Mouse (Mus musculus) retina, postnatal 7 days (tissue): ENCODE results near the gene Sesn1.
"Not testable (repeated sequence)": the region's sequence is repeated elsewhere in the genome, so short reads cannot be mapped to it uniquely, and the experiment has no call there.

ENCODE experiments used
- DNase-seq: peaks from one replicate; pipeline ENCODE4 v3.0.0-alpha.2; 2012; ENCODE audit warnings: low read depth, low spot score

The Sesn1 gene

DNA sequence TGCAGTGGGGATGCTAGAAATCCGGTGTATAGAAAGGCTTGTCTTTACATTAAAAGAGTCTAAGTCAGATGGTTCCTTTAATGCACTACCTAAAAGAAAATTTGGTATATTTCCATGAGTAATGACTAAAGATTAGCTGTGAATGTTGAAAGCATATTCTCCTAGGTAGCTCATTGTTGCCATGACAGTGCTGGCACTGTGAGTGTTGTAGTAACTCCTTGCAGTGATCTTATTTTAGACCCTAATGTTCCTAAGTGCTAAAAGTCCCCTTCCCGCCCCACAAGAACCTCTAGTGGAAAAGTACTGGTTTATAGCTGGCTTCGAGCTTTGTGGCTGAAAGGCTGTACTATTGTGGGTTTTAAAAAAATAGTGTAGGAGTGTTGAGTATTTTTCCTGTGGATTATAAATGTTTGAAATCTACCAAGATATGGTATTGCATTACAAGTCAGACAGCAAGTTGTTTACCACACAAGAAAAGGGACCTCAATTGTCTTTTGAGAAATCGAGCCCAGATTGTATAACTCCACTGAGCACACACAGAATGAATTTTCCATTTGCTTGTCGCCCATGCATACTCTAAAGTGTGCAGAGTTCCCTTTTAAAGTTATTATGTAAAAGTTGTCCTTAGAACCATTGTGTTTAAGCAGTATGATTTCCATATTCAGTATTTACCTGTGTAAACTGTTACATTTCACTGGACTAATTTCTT, 13.0 kb downstream of the Sesn1 start:
- no peak for DNase-seq

DNA sequence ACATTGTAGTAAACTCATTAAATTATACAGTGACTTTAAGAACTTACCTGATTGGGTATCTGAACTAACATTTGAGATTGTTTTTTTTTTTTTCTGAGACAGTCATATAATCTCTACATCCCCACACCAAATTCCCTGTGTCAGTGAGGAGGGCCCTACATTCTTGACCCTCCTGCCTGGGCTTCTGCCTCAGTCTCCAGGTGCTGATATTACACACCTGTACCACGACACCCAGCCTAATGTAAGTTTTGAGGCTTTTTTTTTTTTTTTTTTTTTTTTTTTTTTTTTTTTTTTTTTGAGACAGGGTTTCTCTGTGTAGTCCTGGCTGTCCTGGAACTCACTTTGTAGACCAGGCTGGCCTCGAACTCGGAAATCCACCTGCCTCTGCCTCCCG, 13.5 kb downstream of the Sesn1 start:
- DNase-seq: not testable (repeated sequence)

DNA sequence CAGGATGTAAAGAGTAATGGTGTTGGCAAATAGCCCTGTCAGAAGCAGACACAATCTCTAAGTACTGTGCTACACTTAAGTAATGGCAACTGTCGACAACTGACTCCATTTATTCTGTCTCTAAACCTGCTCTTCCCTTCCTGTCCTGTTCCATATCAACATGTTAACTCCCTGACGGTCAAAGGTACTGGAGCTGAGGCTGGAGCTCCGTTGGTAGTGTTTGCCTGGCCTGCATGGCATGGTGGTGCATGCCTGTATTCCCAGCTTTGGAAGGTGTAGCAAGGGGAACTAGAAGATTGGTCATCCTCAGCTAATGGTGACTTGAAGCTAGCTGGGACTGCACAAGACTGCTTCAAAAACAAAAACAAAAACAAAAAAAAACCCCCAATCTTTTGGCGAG, 14.2 kb downstream of the Sesn1 start:
- DNase-seq: no peak

DNA sequence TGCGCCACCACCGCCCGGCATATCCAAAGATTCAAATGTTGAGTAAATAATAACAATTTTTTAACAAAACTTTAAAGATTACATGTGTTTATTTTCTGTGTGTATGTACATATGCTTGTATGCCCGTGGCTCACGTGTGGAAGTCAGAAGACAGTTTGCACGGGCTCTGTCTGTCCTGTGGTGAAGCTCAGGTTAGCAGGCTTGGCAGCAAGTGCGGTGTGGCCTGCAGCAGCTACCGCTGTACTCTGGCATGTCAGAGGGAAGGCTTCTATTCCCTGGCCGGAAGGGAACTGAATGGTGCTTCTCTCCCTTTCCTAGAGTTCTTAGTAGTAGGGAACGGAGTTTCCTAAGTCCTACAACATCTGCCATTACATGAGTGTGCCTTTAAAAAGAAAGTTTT, 15.3 kb downstream of the Sesn1 start:
- no peak for DNase-seq

DNA sequence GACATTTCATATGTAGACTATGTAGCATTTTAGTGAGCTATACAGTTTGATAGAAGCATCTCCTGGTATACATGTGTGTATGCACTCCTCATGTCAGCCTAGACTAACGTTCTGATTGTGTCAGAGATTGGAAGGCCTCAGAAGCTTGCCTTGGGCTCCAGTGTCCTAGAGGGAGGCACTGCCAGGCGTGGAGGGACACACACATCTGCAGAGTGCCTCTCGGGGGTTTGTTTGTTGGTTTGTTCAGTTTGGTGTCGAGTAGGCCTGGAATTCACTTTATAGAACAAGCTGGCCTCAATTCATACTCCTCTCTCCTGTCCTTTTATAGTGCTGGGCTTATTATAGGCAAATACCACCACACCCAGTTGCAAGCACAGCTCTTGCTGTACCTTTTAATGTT, 16.3 kb downstream of the Sesn1 start:
- no peak for DNase-seq

DNA sequence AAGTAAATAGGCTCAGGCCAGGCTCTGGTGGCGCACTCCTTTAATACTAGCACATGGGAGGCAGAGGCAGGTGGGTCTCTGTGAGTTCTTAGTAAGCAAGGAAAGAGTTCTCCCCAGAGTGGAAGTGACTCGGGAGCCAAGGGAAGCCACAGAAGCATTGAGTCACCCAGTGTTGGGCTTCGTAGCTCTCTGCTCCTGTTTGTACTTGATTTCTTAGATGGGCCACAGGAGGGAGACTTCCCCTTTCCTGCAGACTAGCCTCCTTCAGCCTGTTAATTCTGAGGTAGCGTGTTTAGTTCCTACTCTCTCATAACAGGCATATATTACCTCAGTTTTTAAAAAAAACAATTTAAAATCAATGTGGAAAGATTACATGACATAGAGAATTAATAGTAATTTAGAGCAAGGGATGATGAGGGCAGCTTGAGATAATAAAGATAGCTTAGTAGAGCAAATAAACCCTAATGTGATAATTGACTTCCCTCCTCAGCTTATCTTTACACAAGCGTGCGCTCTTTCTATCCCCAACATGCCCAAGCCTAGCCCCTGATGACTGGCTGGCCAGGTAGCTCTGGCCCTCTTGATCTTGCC, 16.9 kb downstream of the Sesn1 start:
- DNase-seq: no peak

DNA sequence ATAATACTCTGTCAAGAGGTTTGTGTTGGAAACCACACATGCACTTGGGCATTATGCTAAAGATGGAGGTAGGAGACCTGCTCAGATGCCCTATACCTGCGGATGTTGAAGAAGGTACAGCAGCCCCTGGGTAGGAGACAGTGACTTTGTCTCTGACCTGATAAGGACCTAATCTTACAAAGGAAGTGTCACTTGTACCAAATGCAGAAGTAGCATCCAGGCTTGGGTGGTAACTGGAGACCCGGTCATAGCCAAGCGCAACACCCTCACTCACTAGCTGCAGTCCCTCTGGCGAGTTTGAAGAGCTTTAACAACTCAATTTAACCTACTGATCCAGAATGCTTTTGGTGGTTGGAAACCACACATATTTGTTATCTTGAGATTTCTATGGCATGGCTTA, 18.0 kb downstream of the Sesn1 start:
- no peak for DNase-seq

DNA sequence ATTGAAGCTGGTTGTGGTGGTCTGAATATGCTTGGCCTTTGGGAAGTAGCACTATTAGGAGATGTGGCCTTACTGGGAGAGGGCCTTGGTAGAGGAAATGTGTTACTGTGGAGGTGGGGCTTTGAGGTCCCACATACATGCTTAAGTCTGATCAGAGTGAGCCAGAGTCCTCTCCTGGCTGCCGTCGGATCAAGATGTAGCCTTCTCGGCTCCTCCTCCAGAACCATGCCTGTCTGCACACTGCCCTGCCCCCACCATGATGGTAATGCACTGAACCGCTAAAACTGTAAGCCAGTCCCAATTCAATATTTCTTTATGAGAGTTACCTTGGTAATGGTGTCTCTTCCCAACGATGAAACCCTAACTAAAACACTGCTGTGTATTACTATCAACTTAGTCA, 19.5 kb downstream of the Sesn1 start:
- no peak for DNase-seq

DNA sequence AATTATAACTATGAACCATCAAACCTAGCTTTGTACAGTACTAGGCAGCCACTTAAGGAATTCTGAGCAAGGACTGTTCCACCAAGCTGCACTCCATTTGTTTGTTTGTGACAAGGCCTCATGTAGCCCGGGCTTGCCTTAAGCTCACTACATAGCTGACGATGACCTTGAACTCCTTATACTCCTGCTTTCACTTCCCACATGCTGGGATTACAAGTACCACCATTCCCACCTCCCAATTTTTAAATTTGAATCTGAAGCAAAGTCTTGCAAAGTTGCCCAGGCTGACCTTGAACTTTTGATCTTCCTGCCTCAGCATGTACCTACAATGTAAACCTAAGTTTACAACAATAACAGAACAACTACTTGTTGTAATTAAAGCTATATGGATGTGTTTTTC, 20.2 kb downstream of the Sesn1 start:
- DNase-seq: no peak

DNA sequence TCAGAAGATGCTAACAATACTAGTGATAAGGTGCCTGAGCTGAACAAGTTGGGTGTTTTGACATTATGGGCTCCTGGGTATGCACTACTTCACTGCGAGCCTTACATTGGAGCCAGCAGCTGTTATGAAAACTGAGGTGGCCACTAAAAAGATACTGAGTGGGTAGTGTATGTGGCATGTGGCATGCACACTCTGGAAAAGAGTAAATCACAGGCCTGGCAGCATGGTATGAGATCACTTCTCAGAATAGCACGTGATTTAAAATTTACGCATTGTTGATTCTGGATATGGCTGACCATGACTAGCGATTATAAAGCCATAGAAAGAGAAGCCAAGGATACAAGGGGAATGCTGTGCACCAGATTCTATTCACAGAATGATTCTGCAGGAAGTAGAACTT, 20.7 kb downstream of the Sesn1 start:
- no peak for DNase-seq

DNA sequence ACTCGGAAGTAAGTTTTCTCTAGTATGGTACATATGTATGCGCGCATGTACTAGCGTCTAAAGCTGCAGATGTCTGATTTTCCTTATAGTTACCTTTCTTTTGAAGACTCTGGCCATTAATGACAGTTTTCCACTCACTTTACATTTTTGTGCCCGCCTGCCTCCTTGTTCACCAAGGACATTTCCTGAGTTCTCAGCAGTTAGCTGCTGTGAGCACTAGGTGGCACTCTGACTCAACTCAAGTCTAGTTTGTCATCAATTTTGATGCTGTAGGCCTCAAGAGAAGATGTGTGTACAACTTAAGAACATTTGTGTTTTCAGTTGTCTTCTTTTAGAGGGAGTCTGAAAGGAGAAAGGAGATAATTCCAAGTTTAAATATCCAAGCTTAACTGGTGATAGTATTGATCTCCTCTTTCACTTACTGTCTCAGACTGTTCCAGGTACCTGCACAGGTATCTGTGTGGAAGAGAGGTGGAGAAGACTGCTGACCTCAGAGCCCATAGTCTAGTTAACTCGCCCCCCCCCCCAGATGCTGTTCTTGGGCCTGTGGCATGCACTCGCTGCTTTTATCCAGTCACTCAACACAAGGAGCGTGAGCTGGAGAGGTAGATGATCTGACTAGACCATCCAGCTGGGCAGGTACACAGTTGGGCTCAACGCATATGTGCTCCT, 21.3 kb downstream of the Sesn1 start:
- DNase-seq: peak; percentile 51

DNA sequence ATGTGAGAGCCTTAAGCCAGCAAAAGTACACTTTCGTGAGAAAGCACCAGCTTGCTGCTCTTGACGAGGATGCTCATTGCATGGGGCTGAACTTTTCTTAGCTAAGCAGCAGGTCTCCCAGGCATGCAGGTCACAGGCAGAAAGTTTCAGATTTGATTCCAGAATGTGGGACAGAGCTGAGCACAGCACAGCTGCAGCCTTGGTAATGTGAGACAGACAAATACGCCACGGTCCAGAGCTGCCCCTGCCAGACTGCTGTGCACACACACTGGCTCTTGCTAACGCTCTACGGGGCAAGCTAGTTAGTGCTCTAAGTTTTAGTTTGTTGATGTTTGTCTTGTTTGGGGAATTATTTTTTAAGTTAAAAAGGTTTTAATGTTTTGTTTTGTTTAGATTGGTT, 22.5 kb downstream of the Sesn1 start:
- DNase-seq: no peak

DNA sequence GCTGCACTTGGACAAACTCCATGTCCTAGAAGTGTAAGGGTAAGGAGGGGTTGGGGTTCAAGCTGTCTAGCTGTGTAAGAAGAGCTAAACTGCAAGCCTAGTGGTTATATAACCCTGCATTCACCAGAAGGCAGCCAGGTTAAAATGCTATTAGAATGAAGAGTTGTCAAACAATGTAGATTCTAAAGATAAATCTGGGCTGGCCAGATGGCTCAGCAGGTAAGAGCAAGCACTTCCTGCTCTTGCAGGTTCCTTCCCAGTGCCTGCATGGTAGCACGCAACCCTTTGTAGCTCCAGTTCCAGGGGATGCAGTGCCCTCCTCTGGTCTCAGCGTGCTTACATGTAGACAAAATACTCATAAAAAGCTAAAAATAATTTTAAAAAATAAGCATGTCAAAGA, 24.4 kb downstream of the Sesn1 start:
- DNase-seq: no peak

DNA sequence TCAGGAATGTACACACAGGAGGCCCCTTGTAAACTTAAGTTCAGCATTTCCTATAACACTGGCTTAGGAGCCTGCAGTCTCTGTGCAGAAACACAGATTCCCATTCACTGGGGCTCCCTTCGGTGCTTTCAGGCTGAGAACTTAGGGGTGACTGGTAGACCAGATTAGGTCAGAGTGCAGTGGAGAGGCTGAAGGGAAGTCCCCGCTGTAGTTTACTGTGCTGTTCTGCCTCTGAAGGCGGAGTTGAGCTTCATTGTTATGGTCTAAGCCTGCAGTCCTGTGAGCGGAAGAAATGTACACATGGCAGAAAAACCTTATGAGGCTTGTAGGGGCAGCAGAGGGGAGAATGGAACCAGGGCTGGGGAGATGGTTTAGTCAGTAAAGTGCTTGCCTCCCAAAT, 29.2 kb downstream of the Sesn1 start:
- no peak for DNase-seq

DNA sequence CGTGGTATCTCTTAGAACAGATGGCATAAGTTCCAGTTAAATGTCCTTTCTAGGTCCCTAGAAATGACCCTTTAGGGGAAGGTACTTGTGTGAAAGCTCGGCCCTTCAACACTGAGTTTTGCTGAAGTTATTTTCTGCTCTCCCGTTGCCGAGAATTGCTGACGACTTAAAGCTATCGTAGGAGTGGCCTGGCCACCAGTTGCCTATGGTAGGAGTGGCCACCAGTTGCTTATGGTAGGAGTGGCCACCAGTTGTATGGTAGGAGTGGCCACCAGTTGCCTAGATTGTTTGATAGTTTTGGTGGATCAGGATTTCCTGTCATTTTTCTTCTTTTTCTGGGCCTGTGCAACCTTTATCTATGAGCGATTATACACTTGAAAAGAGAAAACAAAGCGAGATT, 38.0 kb downstream of the Sesn1 start:
- no peak for DNase-seq

DNA sequence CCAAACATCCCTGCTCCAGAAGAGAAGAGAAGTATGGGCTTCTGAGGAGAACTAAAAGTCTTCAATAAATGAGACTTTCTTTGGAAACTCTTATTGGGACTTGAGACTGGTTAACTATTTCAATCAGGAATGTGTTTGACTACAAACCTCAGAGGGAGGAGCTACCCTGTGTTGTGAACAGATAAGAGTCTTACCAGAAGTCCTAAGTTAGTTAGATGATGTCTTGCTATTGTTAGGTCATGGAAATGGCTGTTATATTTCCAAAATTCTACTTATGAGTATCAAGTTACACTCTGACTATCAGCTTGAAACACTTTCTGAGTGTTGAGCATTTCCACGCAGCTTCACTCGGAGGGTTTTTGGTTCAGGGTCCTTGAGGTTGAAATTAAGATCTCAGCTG, 39.0 kb downstream of the Sesn1 start:
- no peak for DNase-seq

DNA sequence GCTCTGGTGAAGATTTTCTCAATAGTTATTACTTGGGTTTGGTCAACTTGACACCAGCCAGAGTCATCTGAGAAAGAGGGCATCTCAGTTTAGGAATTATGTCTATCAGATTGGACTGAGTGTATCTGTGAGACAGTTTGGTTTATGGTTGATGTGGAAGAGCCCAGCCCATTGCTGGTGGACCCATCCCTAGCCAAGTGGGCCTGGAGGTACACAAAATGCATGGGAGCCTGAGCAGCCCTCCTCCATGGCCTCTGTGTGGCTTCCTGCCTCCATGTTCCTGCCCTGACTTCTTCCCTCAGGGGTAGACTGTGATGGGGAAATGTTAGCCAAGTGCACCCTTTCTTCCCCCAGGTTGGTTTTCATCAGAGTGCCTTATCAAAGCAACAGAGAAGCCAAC, 50.1 kb downstream of the Sesn1 start:
- DNase-seq: no peak

DNA sequence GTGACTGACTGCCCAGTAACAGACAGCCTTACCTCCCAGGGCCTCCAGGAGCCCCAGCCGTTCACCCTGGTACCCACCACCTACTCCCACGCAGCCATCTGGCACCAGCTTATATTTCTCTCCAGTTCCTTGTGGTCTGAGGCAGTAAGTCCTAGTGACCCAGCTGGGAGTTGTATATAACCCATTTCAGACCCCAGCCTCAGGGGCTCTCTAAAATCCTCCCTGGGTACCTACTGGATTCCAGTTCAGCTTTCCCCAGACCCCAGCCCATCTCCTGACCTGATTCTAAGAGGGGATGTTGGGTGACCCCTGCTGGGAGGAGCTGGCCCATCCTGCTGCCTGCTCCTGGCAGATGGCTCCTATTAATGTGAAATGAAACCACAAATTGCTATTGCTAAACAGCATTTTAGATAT, 50.5 kb downstream of the Sesn1 start:
- DNase-seq: no peak

DNA sequence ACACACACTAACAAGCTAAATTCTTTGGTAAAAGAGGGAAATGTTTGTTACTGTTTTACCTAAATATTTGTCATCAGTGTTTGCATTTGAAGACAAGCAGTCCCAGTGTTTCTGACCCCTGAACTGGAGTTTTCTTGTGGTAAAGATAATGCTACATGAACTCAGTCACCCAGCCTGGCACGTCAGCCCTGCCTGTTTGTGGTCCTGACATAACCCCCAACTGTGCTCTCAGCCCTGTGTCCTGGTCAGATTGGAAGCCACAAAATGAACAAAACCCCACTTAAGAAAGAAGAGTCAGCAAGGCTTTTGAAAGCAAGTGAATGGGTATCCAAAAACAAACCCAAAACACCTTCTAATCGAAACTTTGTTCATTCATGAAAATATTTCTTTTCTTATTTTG, 53.3 kb downstream of the Sesn1 start:
- DNase-seq: no peak

DNA sequence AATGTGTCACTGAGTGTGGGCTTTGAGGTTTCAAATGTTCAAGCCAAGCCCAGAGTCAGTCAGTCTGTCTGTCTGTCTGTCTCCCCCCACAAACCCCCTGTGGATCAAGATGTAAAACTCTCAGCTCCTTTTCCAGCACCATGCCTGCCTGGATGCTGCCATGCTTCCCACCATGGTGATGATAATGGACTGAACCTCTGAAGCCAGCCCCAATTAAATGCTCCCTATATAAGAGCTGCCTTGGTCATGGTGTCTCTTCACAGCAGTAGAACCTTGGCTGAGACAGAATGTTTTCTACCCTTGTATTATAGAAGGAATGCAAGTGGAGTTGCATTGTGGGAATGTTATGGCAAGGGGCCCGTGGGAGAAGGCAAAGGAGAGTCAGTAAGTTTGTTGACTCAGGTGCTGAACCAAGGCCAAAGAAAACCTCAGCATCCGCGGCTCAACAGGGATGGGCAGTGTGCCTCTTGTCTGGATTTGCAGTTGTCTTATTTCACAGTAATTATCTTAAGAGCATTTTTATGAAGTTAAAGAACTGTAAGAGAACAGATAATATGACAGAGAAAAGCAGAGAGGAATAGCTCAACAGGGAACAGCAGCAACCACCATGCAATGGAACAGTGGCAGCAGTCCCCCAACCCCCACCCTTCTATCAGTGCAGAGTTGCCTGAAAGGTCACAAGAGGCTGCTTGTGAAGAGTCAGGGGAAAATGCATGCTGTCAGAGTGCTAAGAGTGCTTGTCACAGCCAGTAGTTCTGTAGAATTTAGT, 56.5 kb downstream of the Sesn1 start:
- DNase-seq: no peak

DNA sequence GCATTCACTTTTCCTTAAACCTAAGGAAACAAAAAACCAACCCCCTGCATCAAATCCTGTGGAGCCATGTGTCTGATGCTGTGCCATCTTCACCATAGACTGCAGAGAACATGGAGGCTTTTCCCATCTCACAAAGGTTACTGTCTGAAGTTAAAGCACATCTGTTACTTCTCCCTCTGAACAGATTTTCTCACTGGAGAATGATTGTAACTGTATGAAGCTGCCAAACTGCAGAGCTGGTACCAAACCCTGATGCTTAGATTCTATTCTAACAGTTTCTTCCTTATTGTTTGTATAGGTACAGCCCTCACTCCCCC, 57.1 kb downstream of the Sesn1 start:
- no peak for DNase-seq

DNA sequence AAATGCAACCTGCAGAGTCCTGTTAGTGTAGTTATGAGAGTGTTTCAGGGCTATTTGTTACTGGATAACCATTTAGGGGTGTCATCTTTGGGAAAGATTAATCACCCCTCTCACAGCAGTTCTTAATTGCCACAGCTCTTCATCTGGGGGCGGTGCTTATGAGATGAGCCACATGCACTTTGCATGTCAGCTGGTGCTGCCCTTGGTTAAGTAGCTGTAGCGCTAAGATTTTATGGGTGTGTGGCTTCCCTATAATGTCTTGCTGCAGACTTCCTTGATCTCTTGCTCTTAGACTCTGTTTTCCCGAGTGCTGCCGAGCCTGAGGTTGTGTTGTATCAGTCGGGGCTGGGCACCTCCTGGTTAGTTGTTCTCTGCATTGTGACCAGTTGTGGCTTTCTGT, 58.2 kb downstream of the Sesn1 start:
- DNase-seq: no peak

DNA sequence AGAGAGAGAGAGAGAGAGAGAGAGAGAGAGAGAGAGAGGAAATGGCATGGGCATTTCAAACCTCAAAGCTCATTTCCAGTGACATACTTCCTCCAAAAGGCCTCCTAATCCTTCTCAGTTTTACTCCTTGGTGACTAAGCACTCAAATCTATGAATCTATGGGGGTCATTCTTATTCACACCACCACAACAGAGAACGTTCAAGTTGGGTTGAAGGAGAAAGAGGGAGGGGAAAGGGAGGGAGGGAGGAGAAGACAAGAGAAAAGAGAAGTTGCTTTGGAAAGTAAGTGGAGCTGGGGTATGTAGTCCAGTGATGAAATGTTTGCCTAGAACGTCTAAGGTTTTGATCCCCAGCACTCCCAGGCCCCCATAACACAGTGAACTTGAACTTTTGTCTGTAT, 60.4 kb downstream of the Sesn1 start:
- DNase-seq: no peak
